Mouse (Mus musculus) neural tube, embryonic 12.5 days (tissue): ENCODE data around the gene Pitpnm2. TPM values are rescaled to one million over a fixed set of nuclear protein-coding genes. Genes with fewer than 3 reads are reported as not detected.

ENCODE experiments used
- ATAC-seq: fragments of 200-750 bp; cut with Nextera tagmentation; 2 replicates; pipeline ENCODE4 v1.8.0; 2017; ENCODE audit warnings: low read depth, mild to moderate bottlenecking, moderate TSS enrichment, moderate library complexity; ENCODE audit not compliant: low FRiP score
- H3K27ac ChIP-seq: fragments of 300-500 bp; sonication (generic); 2 replicates; pipeline ENCODE4 v1.5.1; 2016
- H3K27me3 ChIP-seq: fragments of 300-500 bp; sonication (generic); replicated peaks from 2 replicates; pipeline ENCODE4 v1.6.1; 2016; ENCODE audit warnings: mild to moderate bottlenecking
- H3K36me3 ChIP-seq: fragments of 300-500 bp; sonication (generic); 2 replicates; pipeline ENCODE4 v1.6.1; 2016; ENCODE audit warnings: mild to moderate bottlenecking
- H3K4me1 ChIP-seq: fragments of 300-500 bp; sonication (generic); 2 replicates; pipeline ENCODE4 v1.6.1; 2016
- H3K4me2 ChIP-seq: fragments of 300-500 bp; sonication (generic); replicated peaks from 2 replicates; pipeline ENCODE4 v1.6.1; 2016; ENCODE audit warnings: mild to moderate bottlenecking
- H3K4me3 ChIP-seq: fragments of 300-500 bp; sonication (generic); 2 replicates; pipeline ENCODE4 v1.5.1; 2016
- H3K9ac ChIP-seq: fragments of 300-500 bp; sonication (generic); 2 replicates; pipeline ENCODE4 v1.6.1; 2016; ENCODE audit warnings: mild to moderate bottlenecking
- H3K9me3 ChIP-seq: fragments of 300-500 bp; sonication (generic); 2 replicates; pipeline ENCODE4 v1.6.1; 2016; ENCODE audit warnings: mild to moderate bottlenecking
- WGBS: fragments of 180-500 bp; shearing (Covaris S2); methylation state at CpG from one replicate; pipeline ENCODE4 v1.1.7; 2016; 5-methylcytosine and 5-hydroxymethylcytosine counted together
- polyA plus RNA-seq: library from polyadenylated mRNA; unstranded; fragments of >200 nt; fragmentation: Nextera tagmentation; extraction: Ambion mirVana; gene quantifications from 2 replicates; pipeline ENCODE4 v1.2.1, GENCODE M21; 2016

Pitpnm2 gene
- polyA plus RNA-seq, 1 experiment from 2014 or later = 7.4 TPM

- H3K4me2 ChIP-seq = peak overlapping the region; percentile 25
- H3K4me1 ChIP-seq = peaks cover 62% of the 10 kb centered on the region
- no peak overlapping the region for H3K27ac ChIP-seq
- no peak overlapping the region for H3K4me3 ChIP-seq
- ATAC-seq = no peak
- H3K9ac ChIP-seq = no peak overlapping the region
- H3K27me3 ChIP-seq = 0 out of 2 replicates have a peak, but pooled peaks cover 2% of the 10 kb centered on the region
- no peaks in the 10 kb centered on the region for H3K36me3 ChIP-seq
- no peaks in the 10 kb centered on the region for H3K9me3 ChIP-seq
These were observed 82.8 kb downstream of the Pitpnm2 start for GRCm38 (mm10) chr5:124166741-124167140.

- Histone ChIP-seq H3K9me3 (no peaks in the 10 kb centered on the region), H3K36me3 (no peaks in the 10 kb centered on the region), H3K27me3 (0 out of 2 replicates have a peak, but pooled peaks cover 2% of the 10 kb centered on the region), H3K4me1 (peaks cover 62% of the 10 kb centered on the region), H3K27ac (peak overlapping the region; percentile 34; the same call in 1 of the 2 replicates), H3K4me2 (peak overlapping the region; percentile 25; the same call in 1 of the 2 replicates), H3K9ac (no peak overlapping the region), H3K4me3 (no peak overlapping the region)
- 35% methylated on average over 15 of the region's 15 CpGs for WGBS
- peak; percentile 67 for ATAC-seq
These were observed 83.7 kb downstream of the Pitpnm2 start for GRCm38 (mm10) chr5:124165622-124166570.

- Histone ChIP-seq H3K36me3 (no peaks in the 10 kb centered on the region), H3K4me1 (peaks cover 62% of the 10 kb centered on the region), H3K9me3 (no peaks in the 10 kb centered on the region), H3K9ac (no peak overlapping the region), H3K27me3 (no peaks in the 10 kb centered on the region), H3K27ac (no peak overlapping the region), H3K4me2 (no peak overlapping the region), H3K4me3 (no peak overlapping the region)
- WGBS = 76% methylated on average over 11 of the region's 11 CpGs
- ATAC-seq = no peak
These were observed 86.1 kb downstream of the Pitpnm2 start for GRCm38 (mm10) chr5:124163445-124163844.

GRCm38 (mm10) chr5:124162577-124162976 lies 87.0 kb downstream of the Pitpnm2 start:
- Histone ChIP-seq H3K27ac (no peak overlapping the region), H3K4me1 (peaks cover 58% of the 10 kb centered on the region), H3K9ac (no peak overlapping the region), H3K4me2 (no peak overlapping the region), H3K4me3 (no peak overlapping the region), H3K36me3 (no peaks in the 10 kb centered on the region), H3K27me3 (no peaks in the 10 kb centered on the region), H3K9me3 (no peaks in the 10 kb centered on the region)
- 52% methylated on average over 5 of the region's 5 CpGs for WGBS
- 0 out of 2 replicates have a peak, but pooled peaks have one; percentile 36 for ATAC-seq

GRCm38 (mm10) chr5:124161831-124162230 lies 87.7 kb downstream of the Pitpnm2 start:
- no peak overlapping the region for H3K9ac ChIP-seq
- 38% methylated on average over 10 of the region's 10 CpGs for WGBS
- peaks cover 50% of the 10 kb centered on the region for H3K4me1 ChIP-seq
- H3K9me3 ChIP-seq = no peaks in the 10 kb centered on the region
- no peaks in the 10 kb centered on the region for H3K36me3 ChIP-seq
- H3K27me3 ChIP-seq = no peaks in the 10 kb centered on the region
- H3K4me2 ChIP-seq = no peak overlapping the region
- ATAC-seq = 0 out of 2 replicates have a peak, but pooled peaks have one; percentile 37
- H3K27ac ChIP-seq = no peak overlapping the region
- no peak overlapping the region for H3K4me3 ChIP-seq

GRCm38 (mm10) chr5:124159453-124159852 lies 90.1 kb downstream of the Pitpnm2 start:
- H3K4me3 ChIP-seq = no peak overlapping the region
- 53% methylated on average over 7 of the region's 7 CpGs for WGBS

GRCm38 (mm10) chr5:124158305-124158704 lies 91.3 kb downstream of the Pitpnm2 start:
- Histone ChIP-seq H3K27ac (no peak overlapping the region), H3K4me2 (no peak overlapping the region), H3K9me3 (no peaks in the 10 kb centered on the region), H3K4me1 (peaks cover 15% of the 10 kb centered on the region), H3K4me3 (no peak overlapping the region), H3K36me3 (no peaks in the 10 kb centered on the region), H3K9ac (no peak overlapping the region), H3K27me3 (no peaks in the 10 kb centered on the region)
- no peak for ATAC-seq
- 58% methylated on average over 4 of the region's 4 CpGs for WGBS

More at GRCm38 (mm10) chr5:124159453-124159852, 90.1 kb downstream of the Pitpnm2 start:
- no peak for ATAC-seq
- H3K36me3 ChIP-seq = no peaks in the 10 kb centered on the region
- no peak overlapping the region for H3K27ac ChIP-seq
- no peaks in the 10 kb centered on the region for H3K27me3 ChIP-seq
- H3K9ac ChIP-seq = no peak overlapping the region
- H3K4me2 ChIP-seq = no peak overlapping the region
- no peaks in the 10 kb centered on the region for H3K9me3 ChIP-seq
- peaks cover 26% of the 10 kb centered on the region for H3K4me1 ChIP-seq

GRCm38 (mm10) chr5:124155943-124156342 lies 93.6 kb downstream of the Pitpnm2 start:
- Histone ChIP-seq H3K4me1 (no peaks in the 10 kb centered on the region), H3K27ac (no peak overlapping the region), H3K4me2 (no peak overlapping the region), H3K36me3 (no peaks in the 10 kb centered on the region), H3K9ac (no peak overlapping the region), H3K9me3 (no peaks in the 10 kb centered on the region), H3K4me3 (no peak overlapping the region), H3K27me3 (no peaks in the 10 kb centered on the region)
- no peak for ATAC-seq
- WGBS = 83% methylated on average over 5 of the region's 5 CpGs

- H3K27me3 ChIP-seq = no peaks in the 10 kb centered on the region
- no peak overlapping the region for H3K4me3 ChIP-seq
- H3K4me2 ChIP-seq = no peak overlapping the region
- WGBS = 92% methylated on average over 4 of the region's 4 CpGs
- no peaks in the 10 kb centered on the region for H3K9me3 ChIP-seq
- H3K27ac ChIP-seq = no peak overlapping the region
- no peak for ATAC-seq
- H3K36me3 ChIP-seq = no peaks in the 10 kb centered on the region
- no peaks in the 10 kb centered on the region for H3K4me1 ChIP-seq
- H3K9ac ChIP-seq = no peak overlapping the region
These were observed 96.8 kb downstream of the Pitpnm2 start for GRCm38 (mm10) chr5:124152734-124153133.

GRCm38 (mm10) chr5:124150895-124151294 lies 98.7 kb downstream of the Pitpnm2 start:
- WGBS = 89% methylated on average over 7 of the region's 7 CpGs
- no peaks in the 10 kb centered on the region for H3K27me3 ChIP-seq
- H3K27ac ChIP-seq = no peak overlapping the region
- H3K4me2 ChIP-seq = no peak overlapping the region
- no peaks in the 10 kb centered on the region for H3K4me1 ChIP-seq
- no peak overlapping the region for H3K9ac ChIP-seq
- no peaks in the 10 kb centered on the region for H3K36me3 ChIP-seq
- no peak for ATAC-seq
- H3K4me3 ChIP-seq = no peak overlapping the region
- H3K9me3 ChIP-seq = no peaks in the 10 kb centered on the region

GRCm38 (mm10) chr5:124149028-124149427 lies 100.5 kb downstream of the Pitpnm2 start:
- H3K27ac ChIP-seq = no peak overlapping the region
- no peak for ATAC-seq
- no peak overlapping the region for H3K9ac ChIP-seq
- WGBS = 60% methylated on average over 5 of the region's 5 CpGs
- H3K27me3 ChIP-seq = no peaks in the 10 kb centered on the region
- H3K36me3 ChIP-seq = no peaks in the 10 kb centered on the region
- no peaks in the 10 kb centered on the region for H3K4me1 ChIP-seq
- no peaks in the 10 kb centered on the region for H3K9me3 ChIP-seq
- no peak overlapping the region for H3K4me2 ChIP-seq
- no peak overlapping the region for H3K4me3 ChIP-seq

GRCm38 (mm10) chr5:124138066-124138465 lies 111.5 kb downstream of the Pitpnm2 start:
- peaks cover 35% of the 10 kb centered on the region for H3K36me3 ChIP-seq
- H3K9me3 ChIP-seq = no peaks in the 10 kb centered on the region
- no peaks in the 10 kb centered on the region for H3K4me1 ChIP-seq
- no peak overlapping the region for H3K9ac ChIP-seq
- H3K4me2 ChIP-seq = no peak overlapping the region
- WGBS = 79% methylated on average over 7 of the region's 7 CpGs
- H3K27me3 ChIP-seq = no peaks in the 10 kb centered on the region
- ATAC-seq = no peak
- H3K27ac ChIP-seq = no peak overlapping the region
- H3K4me3 ChIP-seq = no peak overlapping the region
